Mouse (Mus musculus) gastrocnemius, postnatal 25 days (tissue): ENCODE results near the gene Sst. TPM values are rescaled to one million over a fixed set of nuclear protein-coding genes. Genes with fewer than 3 reads are reported as not detected.
"Not testable (repeated sequence)": the region's sequence is repeated elsewhere in the genome, so short reads cannot be mapped to it uniquely, and the experiment has no call there.

Source experiments
- DNase-seq: peaks from one replicate; pipeline ENCODE4 v3.0.0; 2022
- long read RNA-seq, 2 experiments: library from polyadenylated mRNA; stranded (forward); transcript quantifications; one replicate each; pipeline ENCODE4 v2.0.0; 2021
- total RNA-seq, 2 experiments: library from RNA; stranded (reverse); gene quantifications; 1 replicate in 1 of 2; 2 replicates in 1 of 2; pipeline ENCODE4 v1.2.3; 2021

Gene Sst
- total RNA-seq = not detected
- long read RNA-seq, experiment 1 = 0 reads
- long read RNA-seq, experiment 2 = 0 reads

DNA sequence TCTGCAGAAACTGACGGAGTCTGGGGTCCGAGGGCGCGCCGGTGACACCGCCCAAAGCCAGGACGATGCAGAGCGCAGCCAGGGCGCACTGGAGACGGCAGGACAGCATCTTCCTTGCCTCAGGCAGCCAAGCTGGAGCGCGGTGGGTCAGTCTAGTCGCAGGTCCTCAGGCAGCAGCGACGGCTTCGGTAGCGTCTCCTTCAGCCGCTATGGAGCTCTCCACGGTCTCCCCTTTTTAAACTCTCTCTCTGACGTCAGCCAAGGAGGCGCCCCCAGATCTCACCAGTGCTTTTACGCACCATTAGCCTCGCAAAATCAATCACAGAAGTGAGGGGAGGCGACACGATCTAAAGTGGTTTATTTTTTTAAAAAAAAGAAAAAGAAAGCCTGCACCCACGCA, at the start of gene Sst:
Gene Sst, minus strand, starts transcription at position 323 of the 400 bp plus-strand sequence.
- DNase-seq = no peak

DNA sequence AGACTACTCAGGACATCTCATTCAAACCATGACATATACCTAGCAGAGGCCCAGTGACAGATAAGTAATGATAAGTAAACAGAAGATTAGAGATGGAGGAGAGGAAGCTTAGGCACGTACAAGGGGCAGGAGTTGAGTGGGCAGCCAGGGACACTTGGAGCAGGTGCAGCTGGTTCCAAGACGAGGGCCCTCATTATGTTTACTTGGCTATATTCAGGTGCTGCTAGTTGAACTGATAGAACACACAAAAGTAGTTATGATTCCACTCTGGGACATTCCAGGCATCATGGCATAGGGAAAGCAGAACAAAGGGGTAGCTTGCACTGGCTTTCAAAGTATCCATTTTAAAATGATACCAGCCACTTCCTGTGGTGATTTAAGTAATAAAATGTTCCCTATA, 43.6 kb upstream of the Sst start:
- no peak for DNase-seq

DNA sequence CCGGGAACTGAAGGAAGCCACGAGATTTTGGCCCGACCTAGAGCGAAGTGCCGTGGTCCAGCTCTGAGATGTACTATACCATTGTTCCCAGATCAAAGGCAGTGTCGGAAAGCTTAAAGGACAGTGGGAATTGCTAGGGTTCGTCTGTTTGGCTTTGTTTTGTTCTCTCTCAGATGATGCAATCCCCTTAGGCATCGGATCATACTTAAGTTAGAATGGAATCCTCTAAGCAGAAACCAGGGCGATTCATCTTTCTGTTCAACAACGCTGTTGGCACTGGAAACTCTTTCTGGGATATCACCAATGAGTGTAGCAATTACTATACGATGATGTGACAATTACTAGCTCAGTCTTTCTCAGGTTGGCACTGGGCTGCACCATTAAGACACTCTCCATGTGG, 41.5 kb upstream of the Sst start, which contains the start of gene Rtp2:
Gene Rtp2, minus strand, starts transcription at position 101 of the 400 bp plus-strand sequence.
- DNase-seq = no peak

DNA sequence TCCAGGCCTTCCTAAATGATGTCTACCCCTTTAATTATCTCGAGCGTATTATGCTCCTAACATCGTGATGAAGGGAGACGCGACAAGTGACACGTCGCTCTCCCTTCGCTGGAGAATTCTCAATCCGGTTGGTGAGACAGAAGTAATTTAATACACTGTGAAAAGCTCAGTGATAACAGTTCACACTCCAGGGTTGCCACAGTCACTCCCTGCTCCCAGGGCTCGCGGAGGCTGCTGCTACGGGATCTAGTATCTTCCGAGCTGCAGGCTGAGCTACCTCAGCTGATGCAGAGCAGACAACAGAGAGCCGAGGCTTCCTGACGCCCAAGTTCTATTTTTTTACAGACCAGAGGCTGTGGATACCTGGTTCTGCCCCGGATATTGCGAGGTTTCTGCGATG, 40.5 kb upstream of the Sst start:
- no peak for DNase-seq

DNA sequence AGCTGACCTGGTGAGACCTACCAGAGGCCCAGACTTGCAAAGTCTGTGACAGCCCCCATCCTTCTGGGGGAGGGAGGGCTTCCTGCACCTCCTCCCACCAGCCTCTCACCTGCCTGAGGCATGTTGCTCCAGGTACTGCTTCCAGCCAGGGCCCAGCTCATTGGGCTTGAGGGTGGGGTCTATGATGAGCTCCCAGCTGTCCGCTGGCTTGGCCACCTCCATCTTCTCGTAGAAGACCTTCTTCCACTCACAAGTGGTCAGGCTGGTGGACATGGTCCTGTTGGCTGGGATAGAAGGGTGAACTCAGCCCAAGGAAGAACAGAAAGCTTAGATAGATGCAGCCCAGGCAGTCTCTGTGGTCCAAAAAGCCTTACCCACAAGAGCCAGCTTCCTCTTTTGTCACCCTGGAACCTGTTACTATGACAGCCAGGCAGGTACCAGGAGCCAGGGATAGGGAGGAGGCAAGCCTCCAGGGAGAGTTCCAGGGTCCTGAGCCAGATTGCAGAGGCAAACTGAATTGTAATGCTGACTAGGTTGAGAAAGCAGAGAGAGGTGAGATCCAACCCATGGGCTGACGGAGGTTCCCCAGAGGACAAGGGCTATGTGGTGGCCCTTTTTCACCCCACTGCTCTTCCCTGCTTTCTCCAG, 39.8 kb upstream of the Sst start:
- no peak for DNase-seq

DNA sequence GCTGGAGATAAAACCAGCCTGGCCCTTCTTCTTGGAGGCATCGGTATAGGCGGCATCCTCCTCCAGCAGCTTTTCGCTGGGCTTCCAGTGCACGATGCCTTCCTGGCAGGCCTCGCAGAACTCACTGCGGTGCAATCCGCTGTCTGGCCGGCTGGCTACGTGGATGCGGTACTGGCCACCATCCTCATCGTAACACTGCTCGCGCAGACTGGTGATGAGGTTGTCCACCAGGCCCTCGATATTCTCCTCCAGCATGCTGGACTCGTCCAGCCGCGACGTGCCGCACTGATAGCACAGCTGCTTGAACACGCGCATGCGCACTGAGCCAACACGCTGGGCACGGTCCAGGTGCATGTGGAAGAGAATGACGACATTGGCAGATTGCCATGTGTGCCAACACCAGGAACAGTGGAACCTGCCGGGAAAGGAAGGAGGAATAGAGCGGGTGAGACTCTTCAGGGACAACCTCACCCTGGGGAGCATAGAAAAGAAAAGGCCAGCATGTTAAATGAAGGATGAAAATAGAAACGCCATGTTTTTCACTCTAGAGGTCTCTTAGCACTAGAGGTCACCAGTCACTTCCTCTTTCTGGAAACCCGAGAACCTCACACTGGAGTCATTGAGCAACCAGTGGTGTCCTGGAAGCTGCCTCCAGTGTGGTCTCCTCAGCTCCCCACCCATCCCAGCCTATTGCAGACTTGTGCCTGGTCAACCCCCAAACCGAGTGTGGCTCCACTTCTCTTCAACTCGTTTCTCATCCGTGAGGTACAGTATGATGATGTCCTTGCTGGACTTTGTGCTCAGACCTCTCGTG, 36.8 kb upstream of the Sst start:
- DNase-seq = no peak

DNA sequence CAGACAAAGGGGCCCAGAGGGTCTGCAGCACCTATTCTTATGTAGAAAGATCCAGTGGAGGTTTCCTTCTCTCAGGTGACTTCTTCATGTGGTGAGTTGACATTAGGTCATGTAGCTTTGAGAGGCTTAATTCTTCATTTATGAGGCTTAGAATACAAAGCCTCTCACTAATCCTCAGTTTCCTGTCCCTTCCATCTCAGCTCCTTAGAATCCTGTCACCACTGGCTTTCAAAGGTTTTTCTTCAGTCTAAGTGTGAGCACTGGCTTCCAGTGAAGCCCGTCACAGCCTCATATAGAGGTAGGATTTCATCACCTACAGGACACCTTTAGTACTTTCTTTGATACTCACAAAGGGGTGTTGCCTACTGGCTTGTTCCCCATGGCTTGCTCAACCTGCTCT, 32.1 kb upstream of the Sst start:
- DNase-seq = no peak

DNA sequence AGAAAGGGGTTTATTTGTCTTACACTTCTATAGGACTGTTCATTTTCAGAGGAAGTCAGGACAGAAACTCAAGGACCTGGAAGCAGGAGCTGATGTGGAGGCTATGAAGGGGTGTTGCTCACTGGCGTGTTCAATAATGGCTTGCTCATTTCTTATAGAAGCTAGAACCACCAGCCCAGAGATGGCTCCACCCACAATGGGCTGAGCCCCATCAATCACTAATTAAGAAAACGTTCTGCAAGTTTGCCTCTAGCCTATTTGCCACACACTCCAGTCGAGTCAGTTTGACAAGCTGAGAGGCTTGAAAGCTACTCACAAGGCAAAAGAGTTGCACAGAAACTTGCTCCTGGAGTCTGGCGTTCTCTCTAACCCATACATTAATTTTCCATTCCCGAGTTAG, 30.9 kb upstream of the Sst start:
- no peak for DNase-seq

DNA sequence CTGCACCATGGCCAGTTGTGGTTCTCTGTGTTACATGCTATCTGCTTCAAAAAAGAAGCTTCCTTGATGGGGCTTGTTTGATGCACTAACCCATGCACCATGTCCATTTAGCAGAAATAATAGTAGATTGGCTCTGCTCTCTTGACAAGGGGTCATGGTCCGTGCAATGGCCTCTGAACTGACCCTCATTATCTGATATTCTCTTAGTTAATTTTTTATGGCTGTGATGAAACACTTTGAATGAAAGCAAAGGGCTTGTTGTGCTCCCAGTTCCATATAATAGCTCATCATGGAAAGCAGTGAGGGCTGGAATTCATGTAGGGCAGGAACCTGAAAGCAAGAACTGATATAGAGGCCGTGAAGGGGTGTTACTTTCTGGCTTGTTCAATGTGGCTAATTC, 28.7 kb upstream of the Sst start:
- DNase-seq = no peak

DNA sequence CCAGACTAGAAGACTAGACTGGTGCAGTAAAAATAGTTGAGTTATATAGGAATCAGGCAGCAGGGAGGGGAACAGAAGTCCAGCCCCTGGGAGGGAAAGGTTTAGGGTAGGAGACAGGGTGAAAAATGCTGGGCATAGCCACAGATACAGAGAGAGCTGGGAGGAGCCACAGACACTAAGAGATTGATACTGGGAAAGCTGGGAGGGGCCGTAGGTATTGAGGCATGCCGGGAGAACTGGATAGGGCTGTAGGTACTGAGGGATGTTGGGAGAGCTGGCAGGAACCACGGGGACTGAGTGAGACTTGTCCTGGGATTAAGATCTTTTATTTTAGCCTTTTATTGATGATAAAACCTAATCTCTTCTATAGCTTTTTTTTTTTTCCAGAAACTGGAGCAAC, 22.6 kb upstream of the Sst start:
- no peak for DNase-seq

DNA sequence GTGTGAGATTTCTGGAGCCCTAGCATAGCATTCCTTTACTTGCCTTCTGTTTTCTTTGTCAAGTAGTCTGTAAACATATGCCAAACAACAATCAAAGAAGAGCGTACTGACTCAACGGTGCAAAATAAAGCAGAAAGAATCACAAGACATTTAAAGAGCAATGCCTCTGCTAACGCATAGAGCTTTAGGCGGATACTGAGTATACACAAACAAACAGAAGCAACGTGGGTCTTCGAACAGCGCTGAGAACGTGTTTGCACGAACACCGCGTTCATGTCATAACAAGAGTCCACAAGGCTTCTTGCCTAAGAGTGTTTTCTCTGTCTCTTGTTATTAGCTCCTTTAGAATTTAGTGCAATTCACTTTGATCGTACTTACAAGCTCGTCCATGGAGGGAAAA, 22.0 kb upstream of the Sst start:
- no peak for DNase-seq

DNA sequence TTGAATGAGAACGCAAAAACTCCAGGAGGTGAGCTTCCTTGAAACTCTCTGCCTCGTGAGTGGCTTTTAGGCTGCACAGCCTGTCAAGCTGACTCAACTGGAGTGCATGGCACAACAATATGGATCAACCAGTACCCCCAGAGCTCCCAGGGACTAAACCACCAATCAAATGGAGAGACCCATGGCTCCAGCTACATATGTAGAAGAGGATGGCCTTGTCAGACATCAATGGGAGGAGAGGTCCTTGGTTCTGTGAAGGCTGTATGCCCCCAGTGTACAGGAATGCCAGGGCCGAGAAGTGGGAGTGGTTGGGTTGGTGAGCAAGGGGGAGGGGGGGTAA, 18.2 kb upstream of the Sst start:
- not testable (repeated sequence) for DNase-seq

DNA sequence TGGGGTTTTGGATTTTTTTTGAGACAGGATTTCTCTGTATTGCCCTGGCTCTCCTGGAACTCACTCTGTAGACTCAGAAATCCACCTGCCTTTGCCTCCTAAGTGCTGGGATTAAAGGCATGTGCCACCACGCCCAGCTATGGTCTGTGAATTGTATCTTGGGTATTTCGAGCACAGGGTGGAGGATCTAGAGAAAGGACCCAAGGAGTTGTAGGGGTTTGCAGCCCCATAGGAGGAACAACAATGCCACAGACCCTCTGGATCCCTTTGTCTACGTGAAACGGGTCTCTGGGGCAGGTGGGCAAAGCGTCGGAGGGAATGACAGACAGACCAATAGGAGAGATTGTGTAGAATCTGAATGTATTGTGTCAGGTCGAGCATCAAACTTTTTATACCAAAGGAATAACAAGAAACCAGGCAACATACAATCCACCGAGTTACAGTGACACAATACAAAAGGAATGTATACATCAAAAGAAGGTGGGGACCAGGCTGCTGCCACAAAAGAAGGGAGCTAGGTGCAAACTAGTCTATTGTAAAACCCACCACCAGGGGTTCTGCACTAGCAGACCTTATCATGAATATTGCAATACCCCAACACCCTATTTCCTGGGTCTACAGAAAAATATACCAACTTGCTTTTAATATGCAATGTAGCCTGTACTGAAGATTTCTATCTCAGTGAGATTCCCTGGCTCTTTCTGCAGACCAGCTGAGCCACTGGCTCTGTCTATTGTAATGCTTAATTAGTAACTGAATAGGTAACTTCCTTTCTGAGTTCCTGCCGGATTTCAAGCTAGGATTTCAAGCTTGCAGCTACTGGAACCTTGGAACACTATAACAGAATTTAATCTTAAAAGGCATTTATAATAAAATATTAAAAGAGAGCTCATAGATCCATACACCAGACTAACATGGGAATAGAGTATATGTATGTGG, 17.6 kb upstream of the Sst start:
- DNase-seq = not testable (repeated sequence)

DNA sequence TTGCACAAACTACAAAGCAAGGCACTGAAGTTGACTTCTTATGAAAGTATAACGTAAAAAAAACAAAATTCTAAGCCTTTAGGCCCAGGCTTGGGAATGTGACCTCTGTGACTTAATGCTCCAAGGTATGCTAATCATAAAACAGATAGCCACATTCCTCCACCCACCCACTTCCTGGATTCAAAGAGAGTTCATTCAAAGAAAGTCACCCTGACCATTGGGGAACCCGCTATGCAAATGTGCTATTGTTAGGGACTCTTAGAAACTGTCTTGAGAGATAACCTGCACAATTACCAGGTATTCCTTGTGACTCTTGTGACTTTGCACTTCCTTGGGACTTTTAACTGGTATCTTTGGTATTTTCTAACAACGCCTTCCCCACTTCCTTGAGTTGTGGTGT, 15.8 kb upstream of the Sst start:
- DNase-seq = not testable (repeated sequence)

DNA sequence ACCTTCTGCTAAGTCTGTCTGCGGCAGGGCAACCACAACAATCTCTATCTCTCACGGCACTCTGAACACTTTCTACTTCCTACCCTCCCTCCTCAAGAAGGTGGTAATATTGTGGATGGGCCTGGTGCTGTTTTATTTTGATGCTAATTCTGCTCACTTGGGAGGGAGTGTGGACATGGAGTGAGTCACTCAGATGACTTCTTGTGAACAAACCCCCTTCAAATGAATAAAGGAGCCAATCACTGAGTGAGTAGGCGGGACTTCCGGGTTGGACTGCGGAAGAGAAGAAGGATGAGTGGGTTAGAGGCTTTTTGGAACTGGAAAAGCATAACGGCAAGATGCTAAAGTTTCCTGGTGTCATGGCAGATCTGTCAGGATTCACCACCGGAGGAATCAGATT, 10.7 kb upstream of the Sst start:
- no peak for DNase-seq

DNA sequence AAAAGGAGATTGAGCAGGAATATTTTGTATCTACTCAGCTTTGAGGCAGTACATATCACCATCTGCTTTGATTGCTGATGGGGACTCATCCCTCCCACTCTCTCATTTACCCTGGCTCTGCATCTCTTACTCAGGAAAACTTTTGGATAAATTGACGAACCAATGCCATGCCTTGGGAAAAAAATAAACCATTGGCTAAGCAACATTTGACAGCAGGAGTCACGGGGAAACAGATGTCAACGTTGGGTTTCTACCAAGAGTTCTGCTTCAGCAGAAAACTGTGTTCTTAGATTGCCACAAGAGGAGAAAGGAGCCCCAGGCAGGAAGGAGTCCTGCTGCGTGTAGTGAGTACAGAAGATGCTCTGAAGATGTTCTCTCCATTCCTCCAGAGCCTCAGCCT, 9.3 kb upstream of the Sst start:
- DNase-seq = no peak

DNA sequence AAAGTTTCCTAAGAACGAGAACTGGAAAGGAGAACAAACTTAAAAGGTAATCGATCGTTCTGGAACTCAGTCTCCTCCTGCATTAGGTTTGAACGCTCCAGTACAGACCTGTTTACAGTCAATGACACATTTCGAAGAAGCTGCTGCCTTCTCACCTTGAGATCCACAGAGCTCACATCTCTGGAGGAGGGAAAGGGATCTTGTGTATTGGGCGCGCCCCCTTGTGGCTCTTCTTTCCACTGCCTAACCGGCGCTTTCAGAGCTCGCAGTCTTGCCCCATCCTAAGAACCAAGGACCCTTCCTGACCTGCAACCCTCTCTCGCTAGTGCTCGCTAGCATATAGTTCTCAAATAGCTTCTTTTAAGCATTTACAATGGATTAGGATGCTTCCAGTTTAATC, 8.1 kb upstream of the Sst start:
- DNase-seq = peak; percentile 16

DNA sequence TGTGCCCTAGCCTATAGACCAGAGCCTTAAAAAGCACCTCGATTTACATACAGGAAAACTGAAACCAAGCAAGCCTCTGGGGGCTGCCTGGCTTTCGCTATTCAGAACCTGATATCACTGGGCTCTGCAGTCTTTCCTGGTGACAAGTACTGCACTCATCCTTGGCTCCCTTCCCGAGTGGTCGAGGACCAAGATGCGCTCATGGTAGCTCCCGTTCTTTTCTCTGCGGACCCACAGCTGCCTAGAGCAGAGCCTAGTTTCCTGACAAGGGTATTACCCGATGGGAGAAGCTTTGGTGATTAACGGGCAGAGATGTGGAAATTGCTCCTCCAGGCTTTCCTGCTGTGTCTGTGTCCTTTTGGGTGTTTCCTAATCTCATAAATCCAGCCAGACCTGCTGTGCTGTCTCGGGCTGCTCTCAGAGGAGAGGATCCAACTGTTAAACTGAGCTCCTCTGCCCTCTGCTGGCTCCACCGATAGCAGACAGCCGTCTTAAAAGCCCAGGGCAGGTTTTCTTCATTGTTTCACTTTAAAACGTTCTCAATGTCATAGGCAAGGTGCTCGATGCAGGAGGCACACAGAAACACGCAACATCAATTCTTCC, 7.3 kb upstream of the Sst start:
- peak; percentile 38 for DNase-seq

DNA sequence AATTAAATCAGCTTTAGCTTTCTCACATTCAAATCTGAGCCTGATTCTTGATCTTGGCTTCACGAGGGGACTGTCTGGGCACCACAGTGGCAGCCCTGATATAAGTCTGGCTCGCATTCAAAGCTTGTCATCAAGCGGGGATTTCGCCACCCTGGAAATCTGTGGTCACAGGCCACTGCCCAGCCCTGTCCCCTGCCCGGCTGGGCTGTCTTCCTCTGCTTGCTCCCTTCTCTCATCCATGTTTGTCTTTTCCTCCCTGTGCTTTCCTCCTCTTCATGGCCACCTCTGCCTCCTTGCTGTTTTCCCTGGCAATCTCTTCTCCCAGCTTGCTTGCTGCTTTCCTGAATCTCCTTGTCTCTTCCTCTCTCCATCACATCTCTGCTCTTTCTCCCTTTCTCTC, 6.7 kb upstream of the Sst start:
- DNase-seq = no peak

DNA sequence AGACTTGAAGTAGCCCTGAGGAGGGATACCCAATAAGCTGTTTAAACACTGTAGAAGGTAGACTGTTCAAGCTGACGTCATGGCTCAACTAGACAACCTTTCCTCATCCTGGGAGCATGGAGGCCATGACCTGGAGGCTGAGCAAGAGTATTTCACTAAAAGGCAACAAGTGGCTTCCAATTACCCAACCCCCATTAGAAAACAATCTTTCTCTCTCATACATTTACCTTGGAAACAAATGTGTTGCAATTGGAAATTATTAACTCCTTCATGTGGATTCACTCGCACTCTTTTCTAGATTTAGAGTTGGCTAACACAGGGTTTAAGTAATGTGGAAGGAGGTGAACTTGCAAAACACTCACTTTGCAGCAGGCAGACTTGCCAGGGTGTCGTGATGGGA, 4.4 kb upstream of the Sst start:
- DNase-seq = no peak

DNA sequence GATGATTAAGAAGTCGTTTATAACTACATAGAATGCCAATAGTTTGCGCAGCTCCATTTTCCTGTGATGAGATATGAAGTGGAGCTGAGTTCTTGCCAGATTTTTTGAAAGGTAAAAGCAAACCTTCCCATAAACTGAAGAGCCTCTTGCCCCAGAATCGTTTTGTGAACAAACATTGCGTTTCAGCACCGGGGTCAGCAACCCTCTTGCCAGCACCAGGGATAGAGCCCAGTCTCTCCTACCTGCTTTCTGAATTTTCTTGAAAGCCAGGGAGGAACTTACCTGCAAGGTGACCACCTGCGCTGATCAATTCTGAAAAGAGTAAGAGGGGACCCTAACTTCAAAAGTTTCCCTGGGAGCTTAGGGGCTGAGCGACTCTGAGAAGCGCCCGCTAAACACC, 607 bp downstream of the Sst start:
- DNase-seq = no peak

DNA sequence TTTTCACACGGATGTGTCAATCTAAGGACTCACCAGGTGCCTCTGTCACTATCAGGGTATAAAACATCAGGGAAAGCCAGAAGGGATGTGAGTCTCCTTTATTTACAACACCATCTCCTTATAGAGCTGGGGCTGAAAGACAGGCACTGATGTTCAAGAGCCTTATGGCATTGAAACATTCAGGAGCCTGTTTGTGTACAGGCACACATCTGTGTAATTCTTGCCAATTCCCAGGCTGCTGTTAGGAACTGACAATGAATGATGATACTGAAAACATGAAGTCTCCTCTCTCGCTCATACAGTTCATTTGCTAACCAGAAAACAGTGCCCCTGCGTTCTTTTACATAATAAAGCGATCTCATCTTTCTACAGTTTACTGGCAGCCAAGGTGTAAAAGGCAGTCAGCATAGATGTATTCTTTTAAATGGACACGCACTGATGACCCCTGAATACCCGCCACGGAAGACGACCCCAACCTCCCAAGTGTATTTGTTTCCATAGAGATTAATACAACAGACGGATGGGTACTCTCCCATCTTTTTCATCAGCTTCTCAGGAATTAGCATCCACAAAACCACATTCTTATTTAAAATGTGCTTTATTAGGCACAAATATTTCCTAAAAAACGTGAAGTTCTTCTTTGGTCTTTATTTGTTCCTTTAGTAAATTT, 2.7 kb downstream of the Sst start:
- DNase-seq = no peak
